Mouse (Mus musculus): ENCODE results near the gene Hmgn3. TPM values are rescaled to one million over a fixed set of nuclear protein-coding genes. Genes with fewer than 3 reads are reported as not detected.

Hmgn3 gene
- total and polyA plus RNA-seq, 3 experiments: 5.7 to 7.4 (median 6.2) TPM

- no peaks in the 10 kb centered on the region; the same call in 1 of the 2 replicates for H3K4me1 ChIP-seq (ENCODE audit: control insufficient read depth, insufficient read depth, low read length)
Observed at GRCm38 (mm10) chr9:83097816-83098215, 48.7 kb downstream of the Hmgn3 start.

GRCm38 (mm10) chr9:83094649-83095336 is 51.7 kb downstream of the Hmgn3 start:
- 55% methylated on average over 3 of the region's 3 CpGs for WGBS
- intact Hi-C loops (cut with DNase I): no loop called here
- no peak for TF ChIP-seq EP300 (IDR thresholded peaks at IDR 0.05; ENCODE audit: insufficient read depth, low read depth, low read length)
- TF ChIP-seq POLR2A (IDR thresholded peaks at IDR 0.05; ENCODE audit: insufficient read depth, low read depth, low read length): no peak
- no peak for TF ChIP-seq CTCF (IDR thresholded peaks at IDR 0.05)

More at GRCm38 (mm10) chr9:83097816-83098215, 48.7 kb downstream of the Hmgn3 start:
- Histone ChIP-seq H3K4me3 (no peak overlapping the region), H3K36me3 (ENCODE audit: control insufficient read depth, insufficient read depth, low read length) (no peaks in the 10 kb centered on the region), H3K79me2 (replicated peaks; ENCODE audit: control insufficient read depth, insufficient read depth, low read length) (no peaks in the 10 kb centered on the region), H3K27me3 (ENCODE audit: control insufficient read depth, insufficient read depth, low read length) (no peaks in the 10 kb centered on the region), H3K27ac (no peak overlapping the region), H3K9ac (ENCODE audit: low read depth, low read length) (no peak overlapping the region)
- intact Hi-C loops (cut with DNase I): no loop called here
- TF ChIP-seq POLR2A (IDR thresholded peaks at IDR 0.05; ENCODE audit: insufficient read depth, low read depth, low read length): no peak
- TF ChIP-seq EP300 (IDR thresholded peaks at IDR 0.05; ENCODE audit: insufficient read depth, low read depth, low read length): no peak
- no peak for TF ChIP-seq CTCF (IDR thresholded peaks at IDR 0.05)
- DNase-seq: peak; percentile 28 to 48
- 58% methylated on average over 8 of the region's 8 CpGs for WGBS

GRCm38 (mm10) chr9:83083790-83084469 is 62.6 kb downstream of the Hmgn3 start:
- intact Hi-C loops (cut with DNase I): no loop called here

More at GRCm38 (mm10) chr9:83094649-83095336, 51.7 kb downstream of the Hmgn3 start:
- H3K4me1 ChIP-seq (ENCODE audit: control insufficient read depth, insufficient read depth, low read length): no peaks in the 10 kb centered on the region; the same call in 1 of the 2 replicates
- H3K36me3 ChIP-seq (ENCODE audit: control insufficient read depth, insufficient read depth, low read length): no peaks in the 10 kb centered on the region
- no peak overlapping the region for H3K27ac ChIP-seq
- no peak overlapping the region for H3K9ac ChIP-seq (ENCODE audit: low read depth, low read length)
- no peak for DNase-seq
- H3K4me3 ChIP-seq: no peak overlapping the region
- H3K79me2 ChIP-seq (replicated peaks; ENCODE audit: control insufficient read depth, insufficient read depth, low read length): no peaks in the 10 kb centered on the region
- H3K27me3 ChIP-seq (ENCODE audit: control insufficient read depth, insufficient read depth, low read length): no peaks in the 10 kb centered on the region

GRCm38 (mm10) chr9:83083091-83083490 is 63.4 kb downstream of the Hmgn3 start:
- Histone ChIP-seq H3K27ac (no peak overlapping the region), H3K79me2 (replicated peaks; ENCODE audit: control insufficient read depth, insufficient read depth, low read length) (no peaks in the 10 kb centered on the region), H3K9ac (ENCODE audit: low read depth, low read length) (no peak overlapping the region), H3K27me3 (ENCODE audit: control insufficient read depth, insufficient read depth, low read length) (no peaks in the 10 kb centered on the region), H3K4me3 (no peak overlapping the region), H3K4me1 (ENCODE audit: control insufficient read depth, insufficient read depth, low read length) (no peaks in the 10 kb centered on the region), H3K36me3 (ENCODE audit: control insufficient read depth, insufficient read depth, low read length) (no peaks in the 10 kb centered on the region)
- no peak for TF ChIP-seq CTCF (IDR thresholded peaks at IDR 0.05)
- no peak for TF ChIP-seq POLR2A (IDR thresholded peaks at IDR 0.05; ENCODE audit: insufficient read depth, low read depth, low read length)
- no peak for TF ChIP-seq EP300 (IDR thresholded peaks at IDR 0.05; ENCODE audit: insufficient read depth, low read depth, low read length)
- DNase-seq: no peak
- intact Hi-C loops (cut with DNase I): no loop called here
- 83% methylated on average over 5 of the region's 5 CpGs for WGBS

More at GRCm38 (mm10) chr9:83083790-83084469, 62.6 kb downstream of the Hmgn3 start:
- DNase-seq: no peak
- no peaks in the 10 kb centered on the region for H3K27me3 ChIP-seq (ENCODE audit: control insufficient read depth, insufficient read depth, low read length)
- H3K4me3 ChIP-seq: no peak overlapping the region
- no peaks in the 10 kb centered on the region for H3K4me1 ChIP-seq (ENCODE audit: control insufficient read depth, insufficient read depth, low read length)
- TF ChIP-seq POLR2A (IDR thresholded peaks at IDR 0.05; ENCODE audit: insufficient read depth, low read depth, low read length) (no peak), EP300 (IDR thresholded peaks at IDR 0.05; ENCODE audit: insufficient read depth, low read depth, low read length) (no peak), CTCF (IDR thresholded peaks at IDR 0.05) (no peak)
- no peak overlapping the region for H3K9ac ChIP-seq (ENCODE audit: low read depth, low read length)
- H3K36me3 ChIP-seq (ENCODE audit: control insufficient read depth, insufficient read depth, low read length): no peaks in the 10 kb centered on the region
- no peak overlapping the region for H3K27ac ChIP-seq
- WGBS: 62% methylated on average over 7 of the region's 7 CpGs
- no peaks in the 10 kb centered on the region for H3K79me2 ChIP-seq (replicated peaks; ENCODE audit: control insufficient read depth, insufficient read depth, low read length)

GRCm38 (mm10) chr9:83082296-83082695 is 64.2 kb downstream of the Hmgn3 start:
- no peak overlapping the region for H3K27ac ChIP-seq
- no peak for TF ChIP-seq EP300 (IDR thresholded peaks at IDR 0.05; ENCODE audit: insufficient read depth, low read depth, low read length)
- no peak for TF ChIP-seq POLR2A (IDR thresholded peaks at IDR 0.05; ENCODE audit: insufficient read depth, low read depth, low read length)
- TF ChIP-seq CTCF (IDR thresholded peaks at IDR 0.05): no peak
- 94% methylated on average over 6 of the region's 6 CpGs for WGBS
- H3K36me3 ChIP-seq (ENCODE audit: control insufficient read depth, insufficient read depth, low read length): no peaks in the 10 kb centered on the region
- H3K27me3 ChIP-seq (ENCODE audit: control insufficient read depth, insufficient read depth, low read length): no peaks in the 10 kb centered on the region
- H3K79me2 ChIP-seq (replicated peaks; ENCODE audit: control insufficient read depth, insufficient read depth, low read length): no peaks in the 10 kb centered on the region
- H3K9ac ChIP-seq (ENCODE audit: low read depth, low read length): no peak overlapping the region
- intact Hi-C loops (cut with DNase I): no loop called here
- H3K4me3 ChIP-seq: no peak overlapping the region
- DNase-seq: no peak
- no peaks in the 10 kb centered on the region for H3K4me1 ChIP-seq (ENCODE audit: control insufficient read depth, insufficient read depth, low read length)

GRCm38 (mm10) chr9:83079724-83080123 is 66.8 kb downstream of the Hmgn3 start:
- H3K36me3 ChIP-seq (ENCODE audit: control insufficient read depth, insufficient read depth, low read length): no peaks in the 10 kb centered on the region
- no peaks in the 10 kb centered on the region for H3K4me1 ChIP-seq (ENCODE audit: control insufficient read depth, insufficient read depth, low read length)
- 88% methylated on average over 3 of the region's 3 CpGs for WGBS
- no peak overlapping the region for H3K9ac ChIP-seq (ENCODE audit: low read depth, low read length)
- DNase-seq: no peak
- no peak overlapping the region for H3K4me3 ChIP-seq
- no peaks in the 10 kb centered on the region for H3K79me2 ChIP-seq (replicated peaks; ENCODE audit: control insufficient read depth, insufficient read depth, low read length)
- no peak overlapping the region for H3K27ac ChIP-seq
- H3K27me3 ChIP-seq (ENCODE audit: control insufficient read depth, insufficient read depth, low read length): no peaks in the 10 kb centered on the region
- TF ChIP-seq CTCF (IDR thresholded peaks at IDR 0.05) (no peak), EP300 (IDR thresholded peaks at IDR 0.05; ENCODE audit: insufficient read depth, low read depth, low read length) (no peak), POLR2A (IDR thresholded peaks at IDR 0.05; ENCODE audit: insufficient read depth, low read depth, low read length) (no peak)
- intact Hi-C loops (cut with DNase I): no loop called here

Measured in heart, adult 2 months (tissue).